Mouse (Mus musculus): Measurements from ENCODE around the gene Ankrd33b.

- TF ChIP-seq CTCF (IDR thresholded peaks at IDR 0.05; ENCODE audit: borderline replicate concordance, control insufficient read depth, extremely low read depth, insufficient read depth, low read length, poor library complexity) = no peak
- TF ChIP-seq POLR2A (IDR thresholded peaks at IDR 0.05; ENCODE audit: control insufficient read depth, extremely low read depth, insufficient read depth, low read length, poor library complexity) = no peak
Observed at GRCm38 (mm10) chr15:31342001-31342400, 25.5 kb downstream of the Ankrd33b start.
